Mouse (Mus musculus): ENCODE results near the gene Col6a2.

GRCm38 (mm10) chr10:76632630-76633029 is 9.2 kb upstream of the Col6a2 start:
- TF ChIP-seq CTCF (IDR thresholded peaks at IDR 0.05; ENCODE audit: borderline replicate concordance, control insufficient read depth, extremely low read depth, insufficient read depth, low read length, poor library complexity) (no peak), POLR2A (IDR thresholded peaks at IDR 0.05; ENCODE audit: control insufficient read depth, extremely low read depth, insufficient read depth, low read length, poor library complexity) (no peak)
